Mouse (Mus musculus): ENCODE measurements around the gene Gpd1.

Gpd1 gene

GRCm38 (mm10) chr15:99717386-99718334 is at the start of gene Gpd1:
TSS of gene Gpd1 (plus strand) at chr15:99717515.
- DNase-seq (ENCODE audit: low spot score in 2 of 2): peak; percentile 73 to 74

GRCm38 (mm10) chr15:99667544-99667943 is 49.8 kb upstream of the Gpd1 start:
- DNase-seq (ENCODE audit: low spot score in 2 of 2): no peak

DNA sequence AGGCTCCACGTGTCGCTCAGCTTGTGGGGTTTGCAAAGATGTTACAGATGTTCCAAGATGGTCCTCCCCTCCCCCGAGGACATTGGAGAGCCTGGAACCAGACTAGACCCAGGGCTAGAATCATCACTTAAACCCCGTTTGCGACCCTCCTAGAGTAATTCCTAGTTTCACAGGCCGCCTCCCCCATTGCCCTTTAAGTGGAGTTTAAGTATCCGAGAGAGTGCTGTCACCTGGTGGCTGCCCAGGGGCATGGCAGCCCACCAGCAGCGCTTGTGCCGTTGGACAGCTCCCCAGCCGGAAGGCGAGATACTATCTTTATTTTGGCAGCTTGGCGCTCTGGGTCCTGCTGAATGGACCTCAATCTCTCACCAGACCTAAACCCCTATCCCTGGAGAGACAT is 48.4 kb upstream of the Gpd1 start:
- DNase-seq (ENCODE audit: low spot score in 2 of 2): peak; percentile 87 to 88

- DNase-seq (ENCODE audit: low spot score in 2 of 2): peak in 1 of 2 experiments; percentile 37
Measured at GRCm38 (mm10) chr15:99669392-99669791, 47.9 kb upstream of the Gpd1 start.

- DNase-seq (ENCODE audit: low spot score in 2 of 2): peak; percentile 82 to 85
Measured at GRCm38 (mm10) chr15:99670154-99670821, 47.0 kb upstream of the Gpd1 start, which contains the start of gene Asic1. TSS of gene Asic1 (plus strand) at chr15:99670368.

GRCm38 (mm10) chr15:99670964-99671670 is 46.2 kb upstream of the Gpd1 start:
- peak; percentile 71 to 76 for DNase-seq (ENCODE audit: low spot score in 2 of 2)

- peak; percentile 41 to 53 for DNase-seq (ENCODE audit: low spot score in 2 of 2)
Measured at GRCm38 (mm10) chr15:99671783-99672182, 45.5 kb upstream of the Gpd1 start.

DNA sequence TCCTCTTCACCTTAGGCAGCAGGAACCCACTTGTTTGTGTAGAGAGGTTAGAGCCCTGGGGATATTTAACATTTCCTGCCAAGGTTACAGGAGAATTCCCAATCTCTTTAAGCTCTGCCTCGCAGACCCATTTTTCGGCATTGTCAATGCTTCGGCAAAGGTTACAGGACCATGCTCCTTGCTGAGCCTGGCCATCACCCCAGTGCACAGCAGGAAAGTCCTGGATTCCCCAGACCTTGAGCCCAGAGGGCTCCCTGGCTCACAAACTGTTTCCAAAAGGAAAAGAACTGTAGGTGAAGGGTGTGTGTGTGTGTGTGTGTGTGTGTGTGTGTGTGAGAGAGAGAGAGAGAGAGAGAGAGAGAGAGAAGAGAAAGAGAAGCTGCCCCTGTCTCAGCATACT is 42.4 kb upstream of the Gpd1 start:
- DNase-seq (ENCODE audit: low spot score in 2 of 2): no peak

DNA sequence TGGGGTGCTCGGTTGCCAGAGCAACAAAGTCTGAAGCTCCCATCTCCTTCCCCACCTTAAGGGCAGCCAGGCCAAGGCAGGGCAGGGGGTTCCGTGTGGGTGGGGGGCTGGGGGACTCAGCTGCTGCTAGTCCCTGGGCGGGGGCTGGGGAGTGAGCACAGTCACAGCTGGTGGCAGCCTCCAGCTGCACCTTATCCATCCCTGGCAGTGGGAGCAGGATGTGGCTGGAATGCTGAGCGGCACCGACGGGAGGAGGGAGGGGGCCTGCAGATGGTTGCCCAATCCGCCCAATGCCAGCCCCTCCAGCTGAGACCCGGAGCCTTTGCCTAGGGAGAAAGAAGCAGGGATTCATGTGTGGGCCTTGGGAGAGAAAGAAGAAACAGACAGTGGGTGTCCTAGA is 40.2 kb upstream of the Gpd1 start:
- peak; percentile 78 to 80 for DNase-seq (ENCODE audit: low spot score in 2 of 2)

- peak in 1 of 2 experiments; percentile 35 for DNase-seq (ENCODE audit: low spot score in 2 of 2)
Measured at GRCm38 (mm10) chr15:99678063-99678800, 39.1 kb upstream of the Gpd1 start.

DNA sequence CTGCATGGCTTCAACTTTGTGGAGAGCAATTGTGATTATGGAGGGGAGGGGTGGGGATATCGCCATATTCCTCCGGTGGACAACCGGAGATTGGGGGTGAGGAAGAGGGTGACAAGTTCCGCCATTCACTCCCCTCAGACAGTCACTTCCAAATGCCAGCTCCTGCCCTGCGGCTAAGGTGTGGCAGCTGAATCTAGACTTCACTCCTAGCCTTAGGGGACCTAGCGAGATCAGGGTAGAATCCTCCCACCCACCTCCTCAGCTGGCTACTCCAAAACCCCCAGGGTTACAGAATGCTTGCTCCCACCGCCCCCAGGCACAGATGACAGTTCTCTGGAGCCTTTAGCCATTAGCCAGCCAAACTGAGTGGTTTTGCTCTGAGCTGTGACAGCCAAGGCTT is 38.3 kb upstream of the Gpd1 start:
- no peak for DNase-seq (ENCODE audit: low spot score in 2 of 2)

GRCm38 (mm10) chr15:99682880-99683279 is 34.4 kb upstream of the Gpd1 start:
- DNase-seq (ENCODE audit: low spot score in 2 of 2): no peak

DNA sequence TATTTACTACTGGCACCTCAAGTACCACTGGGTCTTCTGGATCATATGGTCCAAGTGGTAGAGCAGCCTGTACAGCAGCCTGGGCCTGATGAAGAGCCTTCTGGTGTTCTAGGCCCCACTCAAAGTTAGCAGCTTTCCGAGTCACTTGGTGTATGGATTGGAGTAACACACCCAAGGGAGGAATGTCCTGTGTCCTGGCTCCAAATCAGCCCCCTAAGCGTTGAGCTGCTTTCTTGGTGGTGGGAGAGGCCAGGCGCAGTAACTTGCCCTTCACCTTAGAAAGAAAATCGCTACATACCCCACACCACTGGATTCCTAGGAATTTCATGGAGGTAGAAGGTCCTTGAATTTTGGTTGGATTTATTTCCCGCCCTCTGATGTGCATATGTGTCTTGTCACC is 33.2 kb upstream of the Gpd1 start:
- DNase-seq (ENCODE audit: low spot score in 2 of 2): no peak

DNA sequence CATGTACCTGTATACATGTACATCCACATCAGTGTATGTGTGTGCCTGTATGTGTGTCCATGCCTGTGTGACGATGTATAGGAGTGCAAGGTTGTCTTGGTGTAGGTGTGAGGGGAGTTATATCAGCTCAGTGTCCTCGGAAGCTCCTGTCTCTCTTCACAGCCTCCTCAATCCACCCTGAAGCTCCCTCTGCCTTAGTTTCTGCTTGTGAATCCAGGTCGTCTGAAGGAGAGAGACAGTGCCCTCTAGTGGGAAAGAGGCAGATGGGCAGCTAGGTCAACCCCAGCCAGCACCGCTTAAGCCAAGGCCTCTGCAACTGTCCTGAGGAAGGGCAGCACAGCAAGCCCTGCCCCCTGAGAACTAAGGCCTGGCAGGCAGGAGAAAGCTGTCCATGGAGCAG is 28.6 kb upstream of the Gpd1 start:
- DNase-seq (ENCODE audit: low spot score in 2 of 2): peak in 1 of 2 experiments; percentile 70

- DNase-seq (ENCODE audit: low spot score in 2 of 2): no peak
Measured at GRCm38 (mm10) chr15:99690924-99691323, 26.4 kb upstream of the Gpd1 start.

- no peak for DNase-seq (ENCODE audit: low spot score in 2 of 2)
Measured at GRCm38 (mm10) chr15:99691976-99692375, 25.3 kb upstream of the Gpd1 start.

GRCm38 (mm10) chr15:99697309-99697708 is 20.0 kb upstream of the Gpd1 start:
- DNase-seq (ENCODE audit: low spot score in 2 of 2): no peak

DNA sequence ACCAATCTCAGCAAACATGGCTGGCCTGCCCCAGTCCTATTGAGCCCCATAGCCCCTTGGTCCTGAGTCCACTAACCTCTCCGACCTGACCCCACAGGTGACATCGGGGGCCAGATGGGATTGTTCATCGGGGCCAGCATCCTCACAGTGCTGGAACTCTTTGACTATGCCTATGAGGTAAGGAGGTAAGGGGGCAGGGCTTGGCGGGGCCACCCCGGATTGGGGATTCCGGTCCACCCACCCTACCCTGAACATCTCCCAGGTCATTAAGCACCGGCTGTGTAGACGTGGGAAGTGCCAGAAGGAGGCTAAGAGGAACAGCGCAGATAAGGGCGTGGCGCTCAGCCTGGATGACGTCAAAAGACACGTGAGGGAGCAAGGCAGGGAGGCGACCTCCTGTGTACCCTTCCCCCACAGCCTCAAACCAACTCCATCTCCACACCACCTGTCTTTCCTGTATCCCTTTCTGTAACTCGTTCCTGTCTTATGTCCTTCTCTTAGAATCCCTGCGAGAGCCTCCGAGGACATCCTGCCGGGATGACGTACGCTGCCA is 18.7 kb upstream of the Gpd1 start:
- peak in 1 of 2 experiments; percentile 71 for DNase-seq (ENCODE audit: low spot score in 2 of 2)

GRCm38 (mm10) chr15:99699715-99700114 is 17.6 kb upstream of the Gpd1 start:
- DNase-seq (ENCODE audit: low spot score in 2 of 2): no peak

- peak in 1 of 2 experiments; percentile 64 for DNase-seq (ENCODE audit: low spot score in 2 of 2)
Measured at GRCm38 (mm10) chr15:99700219-99701106, 16.9 kb upstream of the Gpd1 start.

Data from right cerebral cortex, postnatal 10 days (tissue).